Mouse (Mus musculus) A20 (cell line): ENCODE measurements around the gene Gm20888.
"Not testable (repeated sequence)": the region's sequence is repeated elsewhere in the genome, so short reads cannot be mapped to it uniquely, and the experiment has no call there.

Experiments used
- DNase-seq: peaks from one replicate; pipeline ENCODE4 v3.0.0-alpha.2; 2011; ENCODE audit warnings: low read depth, low spot score

Gene Gm20888

GRCm38 (mm10) chrY:70441582-70441981, at the start of gene Gm20888:
Gene Gm20888, plus strand, starts transcription at chrY:70441882.
- DNase-seq = not testable (repeated sequence)
